Mouse (Mus musculus) myocyte (in vitro differentiated cells): ENCODE results near the gene Ankub1.

Experiments used
- CEBPB ChIP-seq: IDR thresholded peaks from 2 replicates; pipeline ENCODE4 v1.6.1; 2011; ENCODE audit warnings: mild to moderate bottlenecking, moderate library complexity; ENCODE audit not compliant: poor library complexity, insufficient read depth, severe bottlenecking
- E2F4 ChIP-seq: IDR thresholded peaks from one replicate; pipeline ENCODE4 v1.6.1; 2011; ENCODE audit warnings: mild to moderate bottlenecking, control low read depth, moderate library complexity; ENCODE audit not compliant: insufficient read depth
- MAX ChIP-seq: IDR thresholded peaks from one replicate; pipeline ENCODE4 v1.6.1; 2011; ENCODE audit warnings: low read depth, mild to moderate bottlenecking, control low read depth
- MYOD1 ChIP-seq, 3 experiments: IDR thresholded peaks; one replicate each; pipeline ENCODE4 v1.6.1; 2011; ENCODE audit warnings: control low read depth in 2 of 3, low read depth in 2 of 3, mild to moderate bottlenecking in 2 of 3, moderate library complexity in 1 of 3; ENCODE audit not compliant: insufficient read length in 2 of 3, control insufficient read depth in 1 of 3
- POLR2A ChIP-seq: IDR thresholded peaks from one replicate; pipeline ENCODE4 v1.6.1; 2011; ENCODE audit warnings: low read depth, mild to moderate bottlenecking, control low read depth, moderate library complexity; ENCODE audit not compliant: insufficient read length
- POLR2AphosphoS2 ChIP-seq: IDR thresholded peaks from one replicate; pipeline ENCODE4 v1.6.1; 2011; ENCODE audit warnings: low read depth, control low read depth; ENCODE audit not compliant: insufficient read length
- TCF3 ChIP-seq: IDR thresholded peaks from one replicate; pipeline ENCODE4 v1.6.1; 2011; ENCODE audit warnings: low read depth, control low read depth; ENCODE audit not compliant: insufficient read length
- USF1 ChIP-seq: IDR thresholded peaks from one replicate; pipeline ENCODE4 v1.6.1; 2011; ENCODE audit warnings: low read depth, mild to moderate bottlenecking, control low read depth, moderate library complexity

- TF ChIP-seq POLR2A (no peak), MAX (no peak), POLR2AphosphoS2 (no peak), USF1 (no peak), CEBPB (no peak), MYOD1 (IDR thresholded peaks at IDR 0.05; ENCODE audit: control insufficient read depth in 1 of 3, insufficient read length in 2 of 3, low read depth in 2 of 3) (no peak), TCF3 (no peak), E2F4 (no peak)
Observed at GRCm38 (mm10) chr3:57739830-57740229, 47.2 kb upstream of the Ankub1 start.
